Mouse (Mus musculus) bone marrow, adult 2 months (tissue): ENCODE data around the gene March10.

Experiments
- CTCF ChIP-seq: fragments of 200-500 bp; IDR thresholded peaks from 2 replicates; pipeline ENCODE4 v1.5.1; 2011; ENCODE audit warnings: low read length, control low read depth; ENCODE audit not compliant: control insufficient read depth, insufficient read depth
- POLR2A ChIP-seq: fragments of 200-500 bp; IDR thresholded peaks from 2 replicates; pipeline ENCODE4 v1.6.1; 2011; ENCODE audit warnings: low read depth, mild to moderate bottlenecking, control low read depth, low read length, borderline replicate concordance; ENCODE audit not compliant: control insufficient read depth

DNA sequence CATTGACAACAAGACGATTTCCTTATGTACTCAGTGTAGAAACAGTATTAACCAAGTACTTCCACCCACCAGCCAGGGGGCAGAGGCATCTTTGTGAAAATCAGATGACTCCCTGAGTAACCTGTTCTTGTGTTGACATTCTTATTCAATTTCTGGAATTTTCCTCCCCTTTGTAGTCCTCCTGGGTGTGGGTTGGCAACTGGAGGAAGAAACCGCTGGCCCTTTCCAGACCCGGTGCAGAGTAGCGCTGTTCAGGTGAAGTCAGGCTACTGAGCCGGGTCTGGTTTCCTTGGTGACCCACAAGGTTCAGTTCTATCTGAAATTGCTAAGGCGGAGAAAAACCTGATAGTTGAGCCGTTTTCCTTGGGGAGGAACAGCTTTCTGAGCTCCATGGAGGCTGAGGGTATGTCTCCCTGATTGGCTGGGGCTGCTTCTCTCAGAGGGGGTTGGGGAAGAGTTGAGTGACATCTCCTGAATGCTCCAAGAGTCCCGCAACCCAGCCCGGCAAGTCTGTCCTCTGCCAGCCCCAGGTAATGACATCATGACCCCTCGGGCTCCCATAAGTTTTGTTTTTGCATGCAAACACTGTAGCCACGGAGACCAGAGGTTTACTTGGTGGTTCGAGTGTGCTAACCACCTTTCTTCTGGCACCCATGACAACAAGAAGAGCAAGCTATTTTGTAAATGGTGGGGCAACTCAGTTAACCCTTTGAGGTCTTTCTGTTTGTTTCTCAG lies 6.8 kb downstream of the March10 start:
- TF ChIP-seq CTCF (no peak), POLR2A (no peak)
